Mouse (Mus musculus) testis, adult 2 months (tissue): ENCODE measurements around the gene Taf8. TPM values are rescaled to one million over a fixed set of nuclear protein-coding genes. Genes with fewer than 3 reads are reported as not detected.
A peak's percentile ranks its signal among the peaks of the same experiment; 100 is the strongest.

Experiments
- H3K27ac ChIP-seq: fragments of 200-500 bp; 2 replicates; pipeline ENCODE4 v1.5.1; 2012; ENCODE audit warnings: low read depth, low read length; ENCODE audit not compliant: control insufficient read depth, insufficient read depth
- H3K27me3 ChIP-seq: fragments of 200-500 bp; 2 replicates; pipeline ENCODE4 v1.6.1; 2012; ENCODE audit warnings: mild to moderate bottlenecking, low read length, moderate library complexity; ENCODE audit not compliant: control insufficient read depth, insufficient read depth
- H3K36me3 ChIP-seq: fragments of 200-500 bp; 2 replicates; pipeline ENCODE4 v1.6.1; 2012; ENCODE audit warnings: mild to moderate bottlenecking, low read length; ENCODE audit not compliant: control insufficient read depth, insufficient read depth
- H3K4me1 ChIP-seq: fragments of 200-500 bp; 2 replicates; pipeline ENCODE4 v1.6.1; 2012; ENCODE audit warnings: low read length; ENCODE audit not compliant: control insufficient read depth, insufficient read depth
- H3K4me3 ChIP-seq: fragments of 200-500 bp; 2 replicates; pipeline ENCODE4 v1.5.1; 2012; ENCODE audit warnings: low read depth, mild to moderate bottlenecking, low read length, moderate library complexity, mixed read lengths; ENCODE audit not compliant: control insufficient read depth
- CTCF ChIP-seq: fragments of 200-500 bp; IDR thresholded peaks from 2 replicates; pipeline ENCODE4 v1.5.1; 2012; ENCODE audit warnings: low read depth, mild to moderate bottlenecking, inconsistent platforms, low read length, moderate library complexity; ENCODE audit not compliant: control insufficient read depth, insufficient read depth, insufficient replicate concordance
- POLR2A ChIP-seq: fragments of 200-500 bp; IDR thresholded peaks from 2 replicates; pipeline ENCODE4 v1.6.1; 2012; ENCODE audit warnings: low read depth, mild to moderate bottlenecking, inconsistent platforms, low read length, moderate library complexity; ENCODE audit not compliant: control insufficient read depth
- polyA plus RNA-seq: library from polyadenylated mRNA; depleted of rRNA; stranded (reverse); fragments of >200 nt; gene quantifications from 2 replicates; pipeline ENCODE4 v1.2.3, GENCODE M21; 2012

Gene Taf8
- polyA plus RNA-seq, 1 experiment: 15.3 TPM

DNA sequence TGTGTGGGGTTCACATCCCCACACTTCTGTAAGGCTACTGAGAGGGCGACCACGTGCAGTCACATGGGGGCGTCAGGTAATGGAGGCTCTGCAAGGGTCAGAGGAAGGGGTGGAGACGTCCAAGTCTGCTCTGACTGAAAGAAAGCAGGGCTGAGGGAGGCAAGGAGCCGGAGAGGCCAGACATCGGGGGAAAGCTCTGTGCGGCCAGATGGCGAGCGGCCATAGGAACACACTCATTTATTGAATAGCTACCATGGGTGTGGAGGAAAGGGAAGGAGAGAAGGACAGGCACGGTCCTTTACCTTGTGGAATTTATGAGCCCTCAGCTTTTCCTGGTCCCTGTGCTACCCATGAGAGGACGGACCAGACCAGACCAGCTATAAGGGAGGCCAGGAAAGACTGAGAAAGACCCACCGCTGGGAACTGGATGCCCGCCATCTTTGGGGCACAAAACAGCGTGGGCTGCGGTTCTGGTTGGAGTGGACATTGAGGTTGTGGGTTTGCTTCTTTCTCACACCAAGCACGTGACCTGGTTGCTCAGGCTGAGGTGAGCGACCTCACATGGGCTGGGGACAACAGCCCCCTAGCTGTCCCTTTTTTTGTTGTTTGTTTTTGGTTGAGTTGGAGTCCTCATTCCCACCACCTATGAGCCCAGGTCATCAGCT lies 24.9 kb upstream of the Taf8 start:
- H3K4me1 ChIP-seq: no peaks in the 10 kb centered on the region; the same call in 1 of the 2 replicates

DNA sequence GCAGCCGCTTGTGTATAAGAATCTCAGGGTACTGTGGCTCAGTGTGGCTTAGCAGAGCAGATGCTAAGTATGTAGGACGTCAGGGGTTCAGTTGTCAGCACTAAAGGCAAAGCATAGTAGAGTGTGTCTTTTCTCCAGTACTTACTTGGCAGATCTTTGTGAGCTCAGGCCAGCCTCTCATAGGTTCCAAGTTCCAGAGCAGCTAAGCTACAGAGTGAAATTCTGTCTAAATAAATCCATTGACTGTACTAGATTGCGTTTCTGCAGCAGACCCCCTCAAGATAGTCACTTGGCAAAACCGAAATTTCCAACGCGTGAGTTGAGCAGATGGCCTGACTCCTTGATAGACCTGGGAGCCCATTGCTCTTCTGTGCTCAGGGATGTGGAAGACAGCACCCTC lies 22.9 kb upstream of the Taf8 start:
- Histone ChIP-seq H3K36me3 (no peaks in the 10 kb centered on the region), H3K4me1 (peaks cover 3% of the 10 kb centered on the region; the same call in 1 of the 2 replicates), H3K4me3 (no peak overlapping the region), H3K27ac (no peak overlapping the region), H3K27me3 (no peaks in the 10 kb centered on the region)
- no peak for TF ChIP-seq CTCF
- TF ChIP-seq POLR2A: no peak

More for the DNA sequence above, 24.9 kb upstream of the Taf8 start:
- Histone ChIP-seq H3K36me3 (no peaks in the 10 kb centered on the region), H3K27me3 (no peaks in the 10 kb centered on the region), H3K27ac (no peak overlapping the region), H3K4me3 (no peak overlapping the region)
- TF ChIP-seq POLR2A (no peak), CTCF (no peak)

GRCm38 (mm10) chr17:47524055-47524454 lies 22.0 kb upstream of the Taf8 start:
- Histone ChIP-seq H3K27me3 (no peaks in the 10 kb centered on the region), H3K36me3 (no peaks in the 10 kb centered on the region), H3K27ac (no peak overlapping the region), H3K4me3 (no peak overlapping the region), H3K4me1 (peaks cover 3% of the 10 kb centered on the region; the same call in 1 of the 2 replicates)
- TF ChIP-seq POLR2A (no peak), CTCF (no peak)

DNA sequence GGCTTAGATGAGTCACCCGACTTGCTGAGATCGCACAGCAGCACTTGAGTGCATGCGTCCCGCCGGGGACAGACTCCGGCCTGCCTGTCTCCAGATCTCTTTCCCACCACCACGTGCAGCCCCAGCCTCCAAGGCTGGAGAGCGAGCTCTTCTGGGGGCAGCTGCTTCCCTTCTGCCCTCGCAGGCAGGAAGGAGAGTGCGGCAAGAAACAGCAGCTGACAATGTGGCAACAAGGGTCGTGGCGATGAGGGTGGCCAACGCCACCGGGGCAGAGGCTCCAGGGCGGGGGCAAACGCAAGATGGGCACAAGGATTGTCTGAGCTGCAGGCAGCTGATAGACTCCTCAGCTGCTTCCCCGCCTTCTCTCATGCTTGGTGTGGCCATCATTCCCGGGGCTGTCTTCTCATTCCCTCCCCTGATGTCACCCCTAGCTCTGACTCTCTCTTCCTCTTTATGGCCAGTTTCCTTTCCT lies 21.2 kb upstream of the Taf8 start:
- H3K27me3 ChIP-seq: no peaks in the 10 kb centered on the region
- peaks cover 3% of the 10 kb centered on the region; the same call in 1 of the 2 replicates for H3K4me1 ChIP-seq
- no peak overlapping the region; the same call in 1 of the 2 replicates for H3K27ac ChIP-seq
- no peak for TF ChIP-seq POLR2A
- TF ChIP-seq CTCF: no peak
- H3K4me3 ChIP-seq: no peak overlapping the region
- no peaks in the 10 kb centered on the region for H3K36me3 ChIP-seq

GRCm38 (mm10) chr17:47522536-47522935 lies 20.4 kb upstream of the Taf8 start:
- Histone ChIP-seq H3K27ac (no peak overlapping the region), H3K36me3 (no peaks in the 10 kb centered on the region), H3K27me3 (no peaks in the 10 kb centered on the region), H3K4me1 (peaks cover 3% of the 10 kb centered on the region; the same call in 1 of the 2 replicates), H3K4me3 (no peak overlapping the region)
- no peak for TF ChIP-seq POLR2A
- no peak for TF ChIP-seq CTCF

GRCm38 (mm10) chr17:47521551-47522258 lies 19.6 kb upstream of the Taf8 start:
- peak overlapping the region; percentile 65; the same call in 1 of the 2 replicates for H3K27ac ChIP-seq
- no peak for TF ChIP-seq POLR2A
- no peak for TF ChIP-seq CTCF
- H3K27me3 ChIP-seq: no peaks in the 10 kb centered on the region
- no peak overlapping the region for H3K4me3 ChIP-seq
- H3K36me3 ChIP-seq: no peaks in the 10 kb centered on the region
- peaks cover 3% of the 10 kb centered on the region; the same call in 1 of the 2 replicates for H3K4me1 ChIP-seq

DNA sequence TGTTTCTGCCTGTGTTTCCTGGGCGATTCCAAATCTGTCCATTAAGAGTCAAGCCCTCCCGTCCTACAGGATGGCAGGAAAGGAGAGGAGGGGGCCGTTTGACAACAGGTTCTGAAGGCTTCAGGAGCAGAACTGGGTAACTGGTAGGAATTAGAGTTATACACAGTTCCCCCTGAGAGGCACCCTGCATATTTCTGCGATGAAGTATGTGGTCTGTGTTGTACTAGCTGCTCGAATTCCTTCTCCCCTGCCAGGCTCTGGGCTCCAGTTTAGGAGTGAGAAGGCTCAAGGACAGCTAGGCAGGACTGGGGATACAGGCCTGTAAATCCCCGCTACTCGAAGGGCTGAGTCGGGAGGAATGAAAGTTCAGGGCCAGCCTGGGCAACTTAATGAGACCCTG lies 16.1 kb upstream of the Taf8 start:
- Histone ChIP-seq H3K27ac (peak overlapping the region; percentile 32; the same call in 1 of the 2 replicates), H3K4me1 (peaks cover 3% of the 10 kb centered on the region; the same call in 1 of the 2 replicates), H3K4me3 (no peak overlapping the region), H3K36me3 (no peaks in the 10 kb centered on the region), H3K27me3 (no peaks in the 10 kb centered on the region)
- TF ChIP-seq POLR2A (no peak), CTCF (no peak)
